Mouse (Mus musculus) urinary bladder, postnatal 10 days (tissue): ENCODE data around the gene Ruvbl2.
"Not testable (repeated sequence)": the region's sequence is repeated elsewhere in the genome, so short reads cannot be mapped to it uniquely, and the experiment has no call there.

Source experiments
- DNase-seq: peaks from one replicate; pipeline ENCODE4 v3.0.0; 2022; ENCODE audit warnings: low spot score

Ruvbl2 gene

GRCm38 (mm10) chr7:45437521-45438276 lies at the start of gene Ruvbl2:
Ruvbl2 (minus strand) TSS chr7:45438096.
- DNase-seq: no peak

GRCm38 (mm10) chr7:45486761-45487415 lies 49.0 kb upstream of the Ruvbl2 start, which contains the start of gene Gm45808:
Gm45808 (minus strand) TSS chr7:45486811.
- no peak for DNase-seq

GRCm38 (mm10) chr7:45486158-45486557 lies 48.3 kb upstream of the Ruvbl2 start:
- DNase-seq: no peak

- not testable (repeated sequence) for DNase-seq
These were observed 47.1 kb upstream of the Ruvbl2 start for GRCm38 (mm10) chr7:45484985-45485384.

GRCm38 (mm10) chr7:45482166-45482565 lies 44.3 kb upstream of the Ruvbl2 start:
- DNase-seq: no peak

- DNase-seq: no peak
These were observed 43.6 kb upstream of the Ruvbl2 start, which contains the start of gene Tulp2 for GRCm38 (mm10) chr7:45481374-45481927. Tulp2 (plus strand) TSS chr7:45481877.

- not testable (repeated sequence) for DNase-seq
These were observed 42.4 kb upstream of the Ruvbl2 start for GRCm38 (mm10) chr7:45480310-45480709.

- DNase-seq: no peak
These were observed 40.9 kb upstream of the Ruvbl2 start for GRCm38 (mm10) chr7:45478774-45479173.

- no peak for DNase-seq
These were observed 39.1 kb upstream of the Ruvbl2 start for GRCm38 (mm10) chr7:45477003-45477402.

- no peak for DNase-seq
These were observed 38.6 kb upstream of the Ruvbl2 start for GRCm38 (mm10) chr7:45476453-45476852.

- no peak for DNase-seq
These were observed 37.5 kb upstream of the Ruvbl2 start for GRCm38 (mm10) chr7:45475291-45475969.

- no peak for DNase-seq
These were observed 33.0 kb upstream of the Ruvbl2 start for GRCm38 (mm10) chr7:45470869-45471268.

GRCm38 (mm10) chr7:45467090-45467670 lies 29.3 kb upstream of the Ruvbl2 start:
- DNase-seq: no peak

- DNase-seq: peak; percentile 84
These were observed 28.6 kb upstream of the Ruvbl2 start, which contains the start of gene Bax for GRCm38 (mm10) chr7:45466283-45467089. Bax (minus strand) TSS chr7:45466898.

GRCm38 (mm10) chr7:45465549-45465948 lies 27.7 kb upstream of the Ruvbl2 start:
- DNase-seq: no peak

GRCm38 (mm10) chr7:45465112-45465511 lies 27.2 kb upstream of the Ruvbl2 start:
- DNase-seq: no peak

- DNase-seq: no peak
These were observed 26.3 kb upstream of the Ruvbl2 start for GRCm38 (mm10) chr7:45463987-45464778.

GRCm38 (mm10) chr7:45462868-45463267 lies 25.0 kb upstream of the Ruvbl2 start:
- not testable (repeated sequence) for DNase-seq

GRCm38 (mm10) chr7:45462325-45462724 lies 24.4 kb upstream of the Ruvbl2 start:
- DNase-seq: no peak

GRCm38 (mm10) chr7:45461781-45462180 lies 23.9 kb upstream of the Ruvbl2 start:
- DNase-seq: no peak
